Mouse (Mus musculus): ENCODE measurements at regions not wholly inside any gene's neighbourhood (a gene's known extent, or its start where the extent isn't known, plus 50 kb on each side); places are given as distances from the start of the nearest gene placed in this dataset.
A peak's percentile ranks its signal among the peaks of the same experiment; 100 is the strongest.

GRCm38 (mm10) chr8:10931266-10931665 lies 77.0 kb downstream of the Irs2 start:
- intact Hi-C loops (cut with DNase I): no loop called here
- DNase-seq: no peak

- no peak for DNase-seq
- intact Hi-C loops (cut with DNase I): no loop called here
These were observed 79.4 kb downstream of the Irs2 start for GRCm38 (mm10) chr8:10928836-10929235.

GRCm38 (mm10) chr8:10928342-10928794 lies 79.9 kb downstream of the Irs2 start:
- DNase-seq: peak; percentile 63
- intact Hi-C loops (cut with DNase I): no loop called here

GRCm38 (mm10) chr8:10927187-10927586 lies 81.1 kb downstream of the Irs2 start:
- no peak for DNase-seq
- intact Hi-C loops (cut with DNase I): no loop called here

- intact Hi-C loops (cut with DNase I): no loop called here
- DNase-seq: peak; percentile 42
These were observed 81.7 kb downstream of the Irs2 start for GRCm38 (mm10) chr8:10926518-10926915.

DNA sequence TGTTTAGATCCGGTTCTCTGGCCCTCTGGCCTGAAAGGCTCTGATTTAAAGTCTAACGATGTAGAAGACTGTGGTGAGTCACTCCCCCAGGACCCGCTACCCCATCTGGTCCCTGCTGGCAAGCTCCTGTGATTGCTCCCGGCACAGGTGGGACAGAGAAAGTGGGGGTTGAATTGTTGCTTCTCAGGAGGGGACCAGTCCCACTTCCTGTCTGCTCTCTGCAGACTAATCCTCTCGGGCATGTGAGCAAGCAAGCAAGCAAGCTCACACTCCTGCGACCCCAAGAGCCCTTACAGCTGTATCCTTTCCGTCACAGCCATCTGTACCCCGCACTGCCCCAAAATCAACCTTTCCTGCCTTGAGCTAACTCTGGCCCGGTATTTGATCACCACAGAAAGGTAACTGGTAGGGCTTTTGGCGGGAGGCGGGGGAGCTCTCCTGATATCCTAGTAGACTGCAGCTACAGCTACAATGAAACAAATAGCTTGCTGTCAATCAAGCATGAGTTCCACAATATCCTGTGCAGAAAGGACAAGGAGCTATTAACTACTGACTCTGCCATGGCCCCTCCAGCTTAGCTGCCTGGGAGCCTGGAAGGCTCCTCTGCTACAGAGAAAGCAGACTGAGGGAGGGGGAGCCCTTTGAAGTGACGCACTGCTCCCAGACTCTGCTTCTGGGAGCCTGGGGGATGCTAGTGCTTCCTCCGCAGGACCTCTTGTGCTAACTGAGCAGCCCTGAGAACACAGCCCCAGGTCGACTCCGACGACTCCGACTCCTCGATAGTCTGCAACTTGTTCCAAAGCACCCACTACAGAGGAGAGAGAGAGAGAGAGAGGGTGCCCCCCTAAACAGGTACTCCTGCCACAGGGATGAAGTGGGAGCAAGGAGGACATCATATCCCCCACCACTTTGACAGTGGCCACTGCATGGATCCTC lies 82.4 kb downstream of the Irs2 start:
- intact Hi-C loops (cut with DNase I): no loop called here
- DNase-seq: peak; percentile 59

GRCm38 (mm10) chr8:10924526-10925199 lies 83.6 kb downstream of the Irs2 start:
- peak; percentile 19 for DNase-seq
- intact Hi-C loops (cut with DNase I): no loop called here

GRCm38 (mm10) chr8:10924001-10924490 lies 84.2 kb downstream of the Irs2 start:
- DNase-seq: no peak
- intact Hi-C loops (cut with DNase I): no loop called here

DNA sequence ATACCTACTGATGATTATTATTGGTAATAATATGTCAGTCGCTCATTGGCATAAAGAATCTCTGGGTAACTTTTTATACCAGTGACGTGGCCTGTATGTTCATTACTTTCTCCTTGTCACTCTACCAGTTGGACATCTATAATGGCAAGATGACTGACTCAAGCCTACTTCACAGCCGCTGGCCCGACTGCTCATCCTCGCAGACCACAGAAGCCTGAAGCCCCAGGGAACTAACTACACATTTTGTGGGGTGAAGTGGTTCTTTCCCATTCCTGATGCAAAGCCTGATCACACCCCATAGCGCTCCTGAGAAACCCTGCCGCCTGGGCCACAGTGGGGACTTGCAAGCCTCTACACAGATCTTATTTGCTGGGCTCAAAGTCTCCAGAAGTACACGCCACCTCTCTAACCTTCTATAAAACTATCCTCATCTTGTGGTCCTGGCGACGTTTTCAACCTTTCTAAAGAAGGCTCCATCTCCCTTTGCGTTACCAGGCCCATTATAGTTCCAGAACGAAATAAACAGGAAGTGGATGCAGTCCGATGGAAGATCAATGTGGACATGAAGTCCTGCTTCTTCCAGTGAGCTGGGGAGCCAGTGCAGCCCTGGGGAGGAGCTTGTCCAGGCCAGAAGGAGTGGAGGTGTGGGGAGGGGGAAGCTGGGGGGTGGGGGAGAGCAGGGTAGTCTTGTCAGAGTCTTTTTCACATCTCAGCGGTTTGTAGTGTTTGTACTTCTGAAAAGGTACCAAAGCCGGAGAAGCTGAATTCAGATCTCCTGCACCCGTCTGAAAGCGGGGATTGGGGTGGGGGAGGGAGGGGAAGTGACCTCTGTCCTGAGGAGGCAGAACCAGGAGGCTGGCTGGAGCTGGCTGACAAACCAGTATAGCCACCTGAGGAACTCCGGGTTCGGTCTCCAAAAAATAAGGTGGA lies 84.9 kb downstream of the Irs2 start:
- intact Hi-C loops (cut with DNase I): no loop called here
- no peak for DNase-seq

- no peak for DNase-seq
- intact Hi-C loops (cut with DNase I): no loop called here
These were observed 85.8 kb downstream of the Irs2 start for GRCm38 (mm10) chr8:10922209-10923030.

DNA sequence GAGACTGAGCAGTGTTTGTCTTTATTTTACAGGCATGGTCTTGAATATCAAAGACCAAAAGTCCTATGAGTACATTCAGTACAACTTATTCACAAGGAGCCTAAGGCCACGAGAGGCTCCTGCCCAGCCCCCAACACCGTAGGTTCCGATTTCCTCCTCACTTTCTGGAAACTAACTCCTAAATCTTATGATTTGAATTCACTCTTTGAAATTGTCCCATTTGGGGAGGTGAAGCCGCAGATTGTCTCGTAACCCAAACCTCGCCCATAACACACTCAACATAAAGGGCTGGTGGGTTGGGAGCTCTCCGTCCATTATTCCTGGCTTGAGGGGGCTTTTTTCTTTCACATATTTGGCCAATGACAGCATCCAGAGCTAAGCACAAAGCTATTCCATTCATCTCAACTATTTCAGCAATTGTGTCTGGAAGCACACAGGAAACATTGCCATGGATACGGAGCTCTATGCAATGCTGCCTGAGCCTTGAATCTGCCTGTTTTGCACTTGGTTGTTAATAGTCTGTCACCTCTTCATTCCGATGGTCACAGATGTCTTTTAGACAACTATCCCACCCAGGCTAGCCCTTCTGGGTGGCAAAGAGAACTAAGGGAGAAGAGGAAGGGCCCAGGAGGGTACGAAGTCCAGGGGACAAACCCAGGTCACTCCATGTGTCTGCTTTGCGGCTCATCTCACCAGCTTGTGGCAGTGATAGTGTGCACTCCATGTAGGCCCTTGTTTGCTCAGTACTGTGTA lies 86.6 kb downstream of the Irs2 start:
- intact Hi-C loops (cut with DNase I): no loop called here
- no peak for DNase-seq

- no peak for DNase-seq
- intact Hi-C loops (cut with DNase I): no loop called here
These were observed 88.6 kb downstream of the Irs2 start for GRCm38 (mm10) chr8:10919620-10920019.

DNA sequence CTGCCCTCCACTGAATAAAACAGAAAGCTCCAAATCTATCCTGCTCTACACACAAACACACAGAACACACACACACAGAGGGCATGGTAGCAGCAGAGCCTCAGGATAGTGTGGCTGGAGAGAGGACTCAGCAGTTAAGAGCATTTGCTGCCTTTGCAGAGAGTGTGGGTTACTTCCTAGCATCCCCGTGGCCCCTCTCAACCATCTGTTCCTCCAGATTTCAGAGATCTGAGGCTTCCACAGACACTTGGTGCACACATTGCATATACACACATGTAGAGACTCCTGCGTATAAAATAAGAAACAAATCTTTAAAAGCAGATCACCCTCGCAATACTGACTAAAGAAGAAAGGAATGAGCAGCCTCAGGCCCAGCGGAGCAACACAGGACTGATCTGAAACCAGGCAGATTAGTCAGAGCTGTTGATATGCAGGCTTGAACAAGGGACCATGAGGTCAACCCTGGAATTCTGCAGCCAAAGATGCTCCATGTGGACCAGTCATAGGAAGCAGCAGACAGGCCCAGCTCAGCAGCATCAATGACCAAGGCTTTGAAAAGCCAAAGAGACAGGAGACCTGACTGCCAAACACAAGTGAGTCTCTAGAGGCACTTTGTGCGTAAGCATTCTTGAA lies 89.7 kb downstream of the Irs2 start:
- intact Hi-C loops (cut with DNase I): no loop called here
- DNase-seq: no peak

- intact Hi-C loops (cut with DNase I): no loop called here
- DNase-seq: no peak
These were observed 93.6 kb downstream of the Irs2 start for GRCm38 (mm10) chr8:10914616-10915015.

GRCm38 (mm10) chr8:10912436-10912835 lies 95.8 kb downstream of the Irs2 start:
- peak; percentile 46 for DNase-seq
- intact Hi-C loops (cut with DNase I): no loop called here

- peak; percentile 21 for DNase-seq
- intact Hi-C loops (cut with DNase I): no loop called here
These were observed 96.9 kb downstream of the Irs2 start for GRCm38 (mm10) chr8:10911371-10911770.

GRCm38 (mm10) chr8:10910954-10911353 lies 97.3 kb downstream of the Irs2 start:
- intact Hi-C loops (cut with DNase I): no loop called here

GRCm38 (mm10) chr8:10910244-10910872 lies 97.9 kb downstream of the Irs2 start:
- DNase-seq: no peak
- intact Hi-C loops (cut with DNase I): no loop called here

More at GRCm38 (mm10) chr8:10910954-10911353, 97.3 kb downstream of the Irs2 start:
- no peak for DNase-seq

Data from left cerebral cortex, postnatal 4 days (tissue).